Mouse (Mus musculus): ENCODE results near the gene Rpl32. TPM values are rescaled to one million over a fixed set of nuclear protein-coding genes. Genes with fewer than 3 reads are reported as not detected.

Gene Rpl32
- polyA plus RNA-seq, 1 experiment: 1,894 TPM

DNA sequence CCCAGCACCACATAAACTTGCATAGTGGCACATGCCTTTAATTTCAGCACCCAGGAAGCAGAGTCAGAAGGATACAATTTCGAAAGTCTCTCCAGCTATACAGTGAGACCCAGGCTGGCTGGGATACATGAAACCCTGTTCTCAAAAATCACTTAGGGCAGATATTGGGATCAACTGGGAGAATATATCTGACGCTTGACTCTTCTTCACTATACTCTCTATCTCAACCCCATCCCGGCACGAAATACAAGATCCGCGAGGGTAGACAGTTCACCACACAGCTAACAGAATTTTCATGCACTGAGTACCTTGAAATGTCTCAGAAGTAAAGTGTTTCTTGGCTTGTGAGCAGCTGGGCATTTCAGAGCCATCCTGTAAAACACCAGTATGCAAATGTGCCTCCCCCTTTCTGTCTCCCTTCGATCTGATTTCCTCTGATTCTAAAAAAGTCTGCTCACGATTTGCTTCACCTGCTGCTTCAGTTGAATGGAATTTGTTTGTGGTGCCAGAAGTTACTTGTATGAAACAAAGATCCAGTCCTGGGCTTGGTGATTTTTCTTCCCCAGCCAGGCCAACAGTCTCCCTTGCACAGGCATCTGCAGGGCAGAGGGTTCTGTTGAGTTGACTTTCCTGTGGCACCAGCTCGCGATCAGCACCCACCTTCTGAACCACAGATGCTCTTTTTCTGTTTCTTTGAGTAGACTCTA lies 40.2 kb upstream of the Rpl32 start:
- WGBS: 82% methylated on average over 10 of the region's 10 CpGs
- TF ChIP-seq POLR2A (IDR thresholded peaks at IDR 0.05; ENCODE audit: borderline replicate concordance, control insufficient read depth, low read depth, low read length): no peak
- TF ChIP-seq CTCF (IDR thresholded peaks at IDR 0.05; ENCODE audit: control insufficient read depth, insufficient read depth, low read length): no peak
- Histone ChIP-seq H3K4me3 (replicated peaks; ENCODE audit: control insufficient read depth, low read depth, low read length) (no peak overlapping the region), H3K27ac (ENCODE audit: control insufficient read depth, insufficient read depth, low read depth, low read length, poor library complexity) (peak overlapping the region; percentile 21; the same call in 1 of the 2 replicates), H3K4me1 (ENCODE audit: control insufficient read depth, insufficient read depth, low read length) (no peaks in the 10 kb centered on the region; the same call in 1 of the 2 replicates)

- H3K27ac ChIP-seq (ENCODE audit: control insufficient read depth, insufficient read depth, low read depth, low read length, poor library complexity): no peak overlapping the region
- WGBS: 19% methylated on average over 8 of the region's 8 CpGs
- H3K4me1 ChIP-seq (ENCODE audit: control insufficient read depth, insufficient read depth, low read length): no peaks in the 10 kb centered on the region; the same call in 1 of the 2 replicates
- TF ChIP-seq CTCF (IDR thresholded peaks at IDR 0.05; ENCODE audit: control insufficient read depth, insufficient read depth, low read length) (peak; percentile 67), POLR2A (IDR thresholded peaks at IDR 0.05; ENCODE audit: borderline replicate concordance, control insufficient read depth, low read depth, low read length) (no peak)
- H3K4me3 ChIP-seq (replicated peaks; ENCODE audit: control insufficient read depth, low read depth, low read length): no peak overlapping the region
These were observed 38.3 kb upstream of the Rpl32 start for GRCm38 (mm10) chr6:115846640-115847411.

DNA sequence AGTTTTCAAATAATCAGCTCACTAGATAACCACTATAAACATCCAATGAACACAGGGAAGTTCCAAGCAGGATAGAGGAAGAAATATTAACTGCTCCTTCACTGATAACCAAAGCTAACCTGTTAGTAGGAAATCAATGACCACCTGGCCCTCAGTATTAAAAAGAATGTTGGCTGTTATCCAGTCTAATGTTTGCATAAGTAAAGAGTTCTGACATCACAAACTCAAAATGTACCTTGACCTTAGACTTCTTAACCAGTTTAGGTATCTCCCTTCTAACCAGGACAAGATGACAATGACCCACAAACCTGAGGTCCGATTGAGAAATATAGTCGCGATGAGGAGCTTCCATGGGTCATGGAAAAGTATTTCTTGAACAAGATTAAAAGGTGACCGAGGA lies 36.5 kb upstream of the Rpl32 start:
- WGBS: 89% methylated on average over 4 of the region's 4 CpGs
- TF ChIP-seq CTCF (IDR thresholded peaks at IDR 0.05; ENCODE audit: control insufficient read depth, insufficient read depth, low read length): no peak

GRCm38 (mm10) chr6:115838745-115839144 lies 30.2 kb upstream of the Rpl32 start:
- 79% methylated on average over 5 of the region's 5 CpGs for WGBS
- H3K4me1 ChIP-seq (ENCODE audit: control insufficient read depth, insufficient read depth, low read length): no peaks in the 10 kb centered on the region
- H3K4me3 ChIP-seq (replicated peaks; ENCODE audit: control insufficient read depth, low read depth, low read length): no peak overlapping the region
- TF ChIP-seq POLR2A (IDR thresholded peaks at IDR 0.05; ENCODE audit: borderline replicate concordance, control insufficient read depth, low read depth, low read length): no peak
- no peak for TF ChIP-seq CTCF (IDR thresholded peaks at IDR 0.05; ENCODE audit: control insufficient read depth, insufficient read depth, low read length)
- no peak overlapping the region for H3K27ac ChIP-seq (ENCODE audit: control insufficient read depth, insufficient read depth, low read depth, low read length, poor library complexity)

More for the DNA sequence above, 36.5 kb upstream of the Rpl32 start:
- no peak overlapping the region for H3K4me3 ChIP-seq (replicated peaks; ENCODE audit: control insufficient read depth, low read depth, low read length)
- no peaks in the 10 kb centered on the region; the same call in 1 of the 2 replicates for H3K4me1 ChIP-seq (ENCODE audit: control insufficient read depth, insufficient read depth, low read length)
- H3K27ac ChIP-seq (ENCODE audit: control insufficient read depth, insufficient read depth, low read depth, low read length, poor library complexity): no peak overlapping the region

GRCm38 (mm10) chr6:115838161-115838597 lies 29.6 kb upstream of the Rpl32 start, which contains the start of gene Efcab12:
TSS of gene Efcab12 (minus strand) at chr6:115838412.
- Histone ChIP-seq H3K4me3 (replicated peaks; ENCODE audit: control insufficient read depth, low read depth, low read length) (peak within 1 kb of the TSS; percentile 30), H3K4me1 (ENCODE audit: control insufficient read depth, insufficient read depth, low read length) (no peaks in the 10 kb centered on the region), H3K27ac (ENCODE audit: control insufficient read depth, insufficient read depth, low read depth, low read length, poor library complexity) (no peak within 1 kb of the TSS)
- TF ChIP-seq POLR2A (IDR thresholded peaks at IDR 0.05; ENCODE audit: borderline replicate concordance, control insufficient read depth, low read depth, low read length) (no peak), CTCF (IDR thresholded peaks at IDR 0.05; ENCODE audit: control insufficient read depth, insufficient read depth, low read length) (no peak)
- 9% methylated on average over 19 of the region's 19 CpGs for WGBS

DNA sequence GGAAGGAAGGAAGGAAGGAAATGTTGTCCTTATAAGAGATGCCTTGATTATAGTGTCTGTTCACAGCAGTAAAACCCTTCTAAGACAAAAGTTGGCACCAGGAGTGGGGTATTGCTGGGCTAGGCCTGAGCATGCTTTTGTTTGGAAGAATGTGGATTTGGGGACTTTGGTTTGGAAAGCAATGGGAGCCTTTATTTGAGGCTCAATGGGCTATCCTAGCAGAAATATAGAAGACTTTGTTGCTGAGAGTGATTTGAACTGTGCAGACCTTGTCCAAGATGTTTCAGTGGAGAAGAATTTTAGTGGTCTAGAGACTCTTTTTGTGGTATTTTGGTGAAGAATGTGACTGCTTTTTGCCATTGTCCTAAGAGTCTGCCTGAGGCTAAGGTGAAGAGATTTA lies 25.3 kb upstream of the Rpl32 start:
- H3K4me1 ChIP-seq (ENCODE audit: control insufficient read depth, insufficient read depth, low read length): no peaks in the 10 kb centered on the region
- no peak for TF ChIP-seq POLR2A (IDR thresholded peaks at IDR 0.05; ENCODE audit: borderline replicate concordance, control insufficient read depth, low read depth, low read length)
- no peak for TF ChIP-seq CTCF (IDR thresholded peaks at IDR 0.05; ENCODE audit: control insufficient read depth, insufficient read depth, low read length)
- H3K4me3 ChIP-seq (replicated peaks; ENCODE audit: control insufficient read depth, low read depth, low read length): no peak overlapping the region
- H3K27ac ChIP-seq (ENCODE audit: control insufficient read depth, insufficient read depth, low read depth, low read length, poor library complexity): no peak overlapping the region

DNA sequence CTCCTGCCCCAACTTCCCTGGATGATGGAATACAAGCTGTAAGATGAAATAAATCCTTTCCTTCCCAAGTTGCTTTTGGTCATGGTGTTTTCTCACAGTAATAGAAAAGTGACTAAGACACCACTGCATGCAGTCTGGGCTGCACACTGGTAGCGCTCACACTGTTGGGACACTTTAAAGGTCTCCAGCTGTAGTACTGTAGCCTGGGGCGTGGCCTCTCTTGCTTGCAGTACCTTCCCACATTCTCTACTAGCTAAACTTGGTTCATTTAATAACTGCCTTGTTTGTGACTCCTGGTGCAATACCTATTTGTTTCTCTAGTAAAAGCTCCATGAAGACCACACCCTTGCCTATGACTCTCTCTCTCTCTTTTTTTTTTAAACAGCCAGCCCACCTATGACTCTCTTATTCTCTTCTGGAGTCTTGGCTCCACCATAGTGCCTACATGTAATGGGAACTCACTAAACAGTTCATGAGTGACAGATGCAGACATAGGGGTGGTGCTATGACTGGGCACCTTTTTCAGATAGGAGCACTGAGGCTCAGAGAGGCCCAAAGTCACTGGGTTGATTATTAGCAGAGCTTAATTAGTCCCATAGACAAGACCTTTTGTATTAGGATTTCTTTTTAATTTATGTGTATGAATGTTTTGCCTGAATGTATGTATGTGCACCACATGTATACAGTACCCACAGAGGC lies 23.8 kb upstream of the Rpl32 start:
- TF ChIP-seq POLR2A (IDR thresholded peaks at IDR 0.05; ENCODE audit: borderline replicate concordance, control insufficient read depth, low read depth, low read length) (no peak), CTCF (IDR thresholded peaks at IDR 0.05; ENCODE audit: control insufficient read depth, insufficient read depth, low read length) (no peak)
- 81% methylated on average over 2 of the region's 2 CpGs for WGBS
- H3K27ac ChIP-seq (ENCODE audit: control insufficient read depth, insufficient read depth, low read depth, low read length, poor library complexity): no peak overlapping the region

More for the DNA sequence above, 23.8 kb upstream of the Rpl32 start:
- Histone ChIP-seq H3K4me1 (ENCODE audit: control insufficient read depth, insufficient read depth, low read length) (no peaks in the 10 kb centered on the region), H3K4me3 (replicated peaks; ENCODE audit: control insufficient read depth, low read depth, low read length) (no peak overlapping the region)

Measured in bone marrow, adult 2 months (tissue).